Mouse (Mus musculus): ENCODE results near the gene Kif16b. TPM values are rescaled to one million over a fixed set of nuclear protein-coding genes. Genes with fewer than 3 reads are reported as not detected.

Kif16b gene
- total and polyA plus RNA-seq, 3 experiments = 10.7 to 32.0 (median 13.0) TPM

DNA sequence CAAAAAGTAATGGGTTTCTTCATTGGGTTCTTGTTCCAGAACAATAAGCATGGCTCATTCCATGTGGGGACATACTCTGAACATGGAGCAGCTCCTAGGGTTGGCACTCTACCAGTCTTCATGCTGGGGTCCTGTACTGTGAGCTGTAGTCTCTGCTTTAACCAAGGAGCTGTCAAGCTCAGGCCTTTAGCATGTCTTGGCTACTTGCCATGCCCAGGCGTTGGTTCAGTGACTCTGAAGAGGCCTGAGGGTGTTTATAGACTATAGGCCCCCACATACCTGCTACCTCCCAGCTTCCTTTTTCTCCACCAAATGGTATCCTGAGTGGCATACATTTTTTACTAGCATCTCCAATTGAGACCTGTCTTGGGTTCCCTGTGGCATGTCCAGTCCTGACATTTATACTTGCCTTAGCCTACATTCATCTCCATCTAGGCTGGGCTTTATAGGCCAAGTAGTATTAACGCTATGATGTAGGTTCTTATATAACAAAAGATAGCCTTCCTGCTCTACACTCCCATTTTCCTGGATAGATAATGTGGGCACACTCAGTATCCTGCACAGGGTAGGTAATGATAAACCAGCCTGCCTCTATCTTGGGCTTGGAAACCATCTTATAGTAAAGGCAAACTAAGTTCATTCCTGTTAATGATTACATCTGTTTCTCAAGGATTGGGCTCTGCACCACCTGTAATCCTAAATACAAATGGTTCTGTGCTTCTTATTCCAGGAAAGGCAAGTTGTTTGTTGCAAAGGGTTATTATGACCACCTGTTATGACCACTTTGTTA is 271.6 kb downstream of the Kif16b start:
- TF ChIP-seq POLR2A (IDR thresholded peaks at IDR 0.05; ENCODE audit: control insufficient read depth in 1 of 2, insufficient read depth in 1 of 2, low read depth in 1 of 2, low read length in 2 of 2, poor library complexity in 1 of 2) = no peak
- no peak for TF ChIP-seq ELF1 (IDR thresholded peaks at IDR 0.05; ENCODE audit: low read depth, low read length)
- TF ChIP-seq TAL1 (IDR thresholded peaks at IDR 0.05; ENCODE audit: low read length) = no peak
- TF ChIP-seq TBP (IDR thresholded peaks at IDR 0.05; ENCODE audit: low read depth, low read length) = no peak
- TF ChIP-seq MYC (IDR thresholded peaks at IDR 0.05; ENCODE audit: low read depth, low read length) = no peak
- TF ChIP-seq POLR2AphosphoS5 (IDR thresholded peaks at IDR 0.05; ENCODE audit: borderline replicate concordance, low read depth, low read length) = no peak
- no peak for TF ChIP-seq HCFC1 (IDR thresholded peaks at IDR 0.05; ENCODE audit: low read depth, low read length)
- TF ChIP-seq JUND (IDR thresholded peaks at IDR 0.05; ENCODE audit: low read depth, low read length) = no peak
- TF ChIP-seq TCF12 (IDR thresholded peaks at IDR 0.05; ENCODE audit: low read depth, low read length) = no peak
- no peak for TF ChIP-seq USF1 (IDR thresholded peaks at IDR 0.05; ENCODE audit: low read depth, low read length)
- no peak for TF ChIP-seq NRF1 (IDR thresholded peaks at IDR 0.05; ENCODE audit: insufficient read depth, low read depth, low read length, poor library complexity, severe bottlenecking)
- no peak for TF ChIP-seq ETS1 (IDR thresholded peaks at IDR 0.05; ENCODE audit: low read depth, low read length)
- TF ChIP-seq MYB (IDR thresholded peaks at IDR 0.05; ENCODE audit: low read depth, low read length) = no peak
- TF ChIP-seq SMC3 (IDR thresholded peaks at IDR 0.05; ENCODE audit: low read depth, low read length) = no peak
- TF ChIP-seq RAD21 (IDR thresholded peaks at IDR 0.05; ENCODE audit: low read depth, low read length) = no peak
- no peak for TF ChIP-seq GATA1 (IDR thresholded peaks at IDR 0.05; ENCODE audit: low read depth, low read length)
- no peak for TF ChIP-seq UBTF (IDR thresholded peaks at IDR 0.05; ENCODE audit: borderline replicate concordance, insufficient read depth, low read depth, low read length)
- no peak for TF ChIP-seq E2F4 (IDR thresholded peaks at IDR 0.05; ENCODE audit: borderline replicate concordance, low read depth, low read length)
- H3K9ac ChIP-seq (ENCODE audit: control insufficient read depth, low read depth, low read length, poor library complexity, severe bottlenecking) = no peak overlapping the region
- H3K36me3 ChIP-seq (ENCODE audit: control insufficient read depth in 1 of 2, insufficient read depth in 2 of 2, low read length in 2 of 2) = no peaks in the 10 kb centered on the region
- H3K27ac ChIP-seq (ENCODE audit: control insufficient read depth, low read depth, low read length) = no peak overlapping the region
- H3K4me3 ChIP-seq (ENCODE audit: control insufficient read depth in 1 of 2, insufficient read depth in 1 of 2, low read depth in 2 of 2, low read length in 2 of 2) = no peak overlapping the region
- no peaks in the 10 kb centered on the region for H3K9me3 ChIP-seq (replicated peaks; ENCODE audit: insufficient read depth, low read length)
- DNase-seq (ENCODE audit: low read depth, low spot score) = no peak
- no peaks in the 10 kb centered on the region for H3K79me2 ChIP-seq (ENCODE audit: control insufficient read depth, insufficient read depth, low read length, poor library complexity)
- no peaks in the 10 kb centered on the region for H3K27me3 ChIP-seq (ENCODE audit: control insufficient read depth in 1 of 2, insufficient read depth in 2 of 2, low read length in 2 of 2)
- no peaks in the 10 kb centered on the region for H3K4me1 ChIP-seq (ENCODE audit: control insufficient read depth in 1 of 2, insufficient read depth in 2 of 2, low read length in 2 of 2)

DNA sequence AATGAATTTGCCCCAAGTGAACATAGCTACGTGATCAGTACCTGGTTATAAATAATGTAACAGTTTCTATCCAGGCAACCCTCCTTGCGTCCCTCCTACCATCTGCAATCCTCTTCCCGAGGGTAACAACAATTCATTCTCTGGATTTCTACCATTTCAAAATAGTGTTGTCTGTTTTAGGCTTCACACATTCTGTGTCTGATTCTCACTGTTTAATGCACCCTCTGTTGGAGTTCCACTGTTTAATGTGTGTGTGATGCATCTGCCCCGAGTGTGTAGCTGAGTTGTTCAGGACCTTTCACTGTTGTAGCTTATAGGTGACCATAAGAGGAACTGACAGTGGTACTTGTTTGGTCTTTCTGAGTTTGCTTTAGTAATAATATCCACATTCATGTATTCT is 275.6 kb downstream of the Kif16b start:
- no peaks in the 10 kb centered on the region for H3K9me3 ChIP-seq (replicated peaks; ENCODE audit: insufficient read depth, low read length)
- TF ChIP-seq ETS1 (IDR thresholded peaks at IDR 0.05; ENCODE audit: low read depth, low read length) = no peak
- TF ChIP-seq USF1 (IDR thresholded peaks at IDR 0.05; ENCODE audit: low read depth, low read length) = no peak
- TF ChIP-seq TAL1 (IDR thresholded peaks at IDR 0.05; ENCODE audit: low read length) = no peak
- TF ChIP-seq GABPA (IDR thresholded peaks at IDR 0.05; ENCODE audit: low read depth, low read length) = no peak
- TF ChIP-seq ZC3H11A (IDR thresholded peaks at IDR 0.05; ENCODE audit: low read depth, low read length) = no peak
- no peak for TF ChIP-seq CHD2 (IDR thresholded peaks at IDR 0.05; ENCODE audit: low read length)
- no peak for TF ChIP-seq EP300 (IDR thresholded peaks at IDR 0.05; ENCODE audit: low read depth in 1 of 2, low read length in 2 of 2)
- H3K9ac ChIP-seq (ENCODE audit: control insufficient read depth, low read depth, low read length, poor library complexity, severe bottlenecking) = no peak overlapping the region
- H3K4me3 ChIP-seq (ENCODE audit: control insufficient read depth in 1 of 2, insufficient read depth in 1 of 2, low read depth in 2 of 2, low read length in 2 of 2) = no peak overlapping the region
- H3K27ac ChIP-seq (ENCODE audit: control insufficient read depth, low read depth, low read length) = no peak overlapping the region
- H3K79me2 ChIP-seq (ENCODE audit: control insufficient read depth, insufficient read depth, low read length, poor library complexity) = no peaks in the 10 kb centered on the region
- no peak for DNase-seq (ENCODE audit: low read depth, low spot score)
- no peaks in the 10 kb centered on the region for H3K36me3 ChIP-seq (ENCODE audit: control insufficient read depth in 1 of 2, insufficient read depth in 2 of 2, low read length in 2 of 2)
- H3K27me3 ChIP-seq (ENCODE audit: control insufficient read depth in 1 of 2, insufficient read depth in 2 of 2, low read length in 2 of 2) = no peaks in the 10 kb centered on the region
- no peaks in the 10 kb centered on the region for H3K4me1 ChIP-seq (ENCODE audit: control insufficient read depth in 1 of 2, insufficient read depth in 2 of 2, low read length in 2 of 2)
